Mouse (Mus musculus) heart, postnatal 0 days (tissue): ENCODE measurements at regions not wholly inside any gene's neighbourhood (a gene's known extent, or its start where the extent isn't known, plus 50 kb on each side); places are given as distances from the start of the nearest gene placed in this dataset.

Source experiments
- CTCF ChIP-seq: IDR thresholded peaks from 2 replicates; pipeline ENCODE4 v1.5.1; 2016; ENCODE audit warnings: antibody characterized with exemption, control low read depth, low read depth
- EP300 ChIP-seq: IDR thresholded peaks from 2 replicates; pipeline ENCODE4 v1.6.1; 2016; ENCODE audit warnings: antibody characterized with exemption, low read depth

- no peak for TF ChIP-seq CTCF
- TF ChIP-seq EP300, result no peak
These were observed 214.7 kb upstream of the Zfp352 start for GRCm38 (mm10) chr4:90003898-90004297.
